Mouse (Mus musculus): ENCODE results near the gene Eps15.

Eps15 gene

DNA sequence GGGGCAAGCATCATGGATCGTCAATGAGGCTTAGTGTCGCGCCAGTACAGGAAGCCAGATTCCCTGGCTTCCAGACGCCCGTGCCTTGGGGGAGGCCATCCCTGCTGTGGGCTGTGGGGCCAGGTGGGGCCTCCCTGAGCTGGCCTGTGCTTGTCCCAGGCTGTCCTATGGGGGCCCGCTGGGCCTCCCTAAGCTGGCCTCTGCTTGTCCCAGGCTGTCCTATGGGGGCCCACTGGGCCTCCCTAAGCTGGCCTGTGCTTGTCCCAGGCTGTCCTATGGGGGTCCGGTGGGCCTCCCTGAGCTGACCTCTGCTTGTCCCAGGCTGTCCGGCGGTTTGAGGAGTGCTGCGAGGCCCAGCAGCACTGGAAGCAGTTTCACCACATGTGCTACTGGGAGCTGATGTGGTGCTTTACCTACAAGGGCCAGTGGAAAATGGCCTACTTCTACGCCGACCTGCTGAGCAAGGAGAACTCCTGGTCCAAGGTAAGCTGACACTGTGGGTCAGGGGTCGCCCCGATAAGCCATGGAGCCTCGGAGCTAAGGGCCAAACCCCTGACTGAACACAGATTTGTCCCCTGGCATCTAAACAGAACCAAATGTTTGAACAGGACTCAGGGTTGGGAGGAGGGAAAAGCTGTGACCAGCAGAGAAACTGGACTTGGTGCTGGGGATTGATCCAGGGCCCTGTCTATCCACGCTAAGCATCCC is 152.8 kb downstream of the Eps15 start:
- DNase-seq (ENCODE audit: low spot score): no peak

GRCm38 (mm10) chr4:109433641-109434040 is 153.6 kb downstream of the Eps15 start:
- peak; percentile 67 for DNase-seq (ENCODE audit: low spot score)

- no peak for DNase-seq (ENCODE audit: low spot score)
Measured at GRCm38 (mm10) chr4:109434256-109434655, 154.2 kb downstream of the Eps15 start.
